Mouse (Mus musculus): ENCODE data around the gene Taf11. TPM values are rescaled to one million over a fixed set of nuclear protein-coding genes. Genes with fewer than 3 reads are reported as not detected.

Taf11 gene
- polyA plus RNA-seq (2014; fragmentation: Nextera tagmentation; extraction: Ambion mirVana), result 61.0 and 70.0 TPM in 2 replicates

GRCm38 (mm10) chr17:27909622-27910500, at the start of gene Taf11:
Gene Taf11 (minus strand): TSS chr17:27909844.
- H3K4me1 ChIP-seq (replicated peaks; ENCODE audit: control insufficient read depth, insufficient read depth, low read length), result peaks cover 16% of the 10 kb centered on the region
- 2% methylated on average over 47 of the region's 53 CpGs for WGBS
- DNase-seq (ENCODE audit: low spot score), result peak; percentile 59
- H3K27me3 ChIP-seq (replicated peaks; ENCODE audit: control insufficient read depth, insufficient read depth, low read length), result no peaks in the 10 kb centered on the region
- 0 out of 2 replicates have a peak, but pooled peaks cover under 1% of the 10 kb centered on the region for H3K36me3 ChIP-seq (ENCODE audit: control insufficient read depth, insufficient read depth, low read length)
- H3K27ac ChIP-seq (ENCODE audit: low read depth, low read length), result peak within 1 kb of the TSS; percentile 70
- H3K4me3 ChIP-seq (ENCODE audit: low read depth, low read length), result peak within 1 kb of the TSS; percentile 92
- peak within 1 kb of the TSS; percentile 88 for H3K4me2 ChIP-seq
- peak within 1 kb of the TSS; percentile 85 for H3K9ac ChIP-seq (ENCODE audit: low read depth, low read length)
- no peak; the same call in 1 of the 2 replicates for ATAC-seq (replicated peaks; ENCODE audit: low FRiP score)
- no peaks in the 10 kb centered on the region for H3K9me3 ChIP-seq (ENCODE audit: control insufficient read depth, low read length)

DNA sequence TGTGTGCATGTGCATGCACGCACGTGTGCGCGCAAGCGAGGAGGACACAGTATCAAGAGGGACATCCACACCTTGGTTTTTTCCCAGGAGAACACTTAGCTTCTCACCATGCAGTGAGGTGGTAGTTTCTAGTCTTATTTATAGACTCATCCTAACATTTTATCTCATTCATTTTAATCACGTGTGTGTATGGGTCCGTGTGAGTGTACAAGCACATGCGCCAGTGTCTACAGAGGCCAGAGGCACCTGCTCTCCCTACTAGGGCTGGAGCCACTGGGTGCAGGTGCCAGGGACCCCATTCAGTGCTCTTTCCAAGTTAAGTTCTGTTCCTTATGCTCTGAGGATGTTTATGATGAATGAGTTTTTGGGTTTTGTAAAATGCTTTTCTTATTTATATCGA, 48.0 kb upstream of the Taf11 start:
- no peak overlapping the region for H3K27ac ChIP-seq (ENCODE audit: low read depth, low read length)
- no peak overlapping the region for H3K4me2 ChIP-seq
- no peaks in the 10 kb centered on the region for H3K9me3 ChIP-seq (ENCODE audit: control insufficient read depth, low read length)
- H3K36me3 ChIP-seq (ENCODE audit: control insufficient read depth, insufficient read depth, low read length), result no peaks in the 10 kb centered on the region
- no peak overlapping the region for H3K4me3 ChIP-seq (ENCODE audit: low read depth, low read length)
- ATAC-seq (replicated peaks; ENCODE audit: low FRiP score) (no peak), DNase-seq (ENCODE audit: low spot score) (no peak)
- no peak overlapping the region for H3K9ac ChIP-seq (ENCODE audit: low read depth, low read length)
- H3K27me3 ChIP-seq (replicated peaks; ENCODE audit: control insufficient read depth, insufficient read depth, low read length), result no peaks in the 10 kb centered on the region
- H3K4me1 ChIP-seq (replicated peaks; ENCODE audit: control insufficient read depth, insufficient read depth, low read length), result peaks cover 12% of the 10 kb centered on the region
- 90% methylated on average over 9 of the region's 9 CpGs for WGBS

- DNase-seq (ENCODE audit: low spot score) (no peak), ATAC-seq (replicated peaks; ENCODE audit: low FRiP score) (no peak)
- H3K9ac ChIP-seq (ENCODE audit: low read depth, low read length), result no peak overlapping the region
- peak overlapping the region; percentile 6 for H3K4me2 ChIP-seq
- H3K27ac ChIP-seq (ENCODE audit: low read depth, low read length), result peak overlapping the region; percentile 19; the same call in 1 of the 2 replicates
- H3K27me3 ChIP-seq (replicated peaks; ENCODE audit: control insufficient read depth, insufficient read depth, low read length), result no peaks in the 10 kb centered on the region
- peaks cover 12% of the 10 kb centered on the region for H3K4me1 ChIP-seq (replicated peaks; ENCODE audit: control insufficient read depth, insufficient read depth, low read length)
- H3K4me3 ChIP-seq (ENCODE audit: low read depth, low read length), result no peak overlapping the region
- no peaks in the 10 kb centered on the region for H3K9me3 ChIP-seq (ENCODE audit: control insufficient read depth, low read length)
- no peaks in the 10 kb centered on the region for H3K36me3 ChIP-seq (ENCODE audit: control insufficient read depth, insufficient read depth, low read length)
- WGBS, result 70% methylated on average over 14 of the region's 14 CpGs
Measured at GRCm38 (mm10) chr17:27954629-27955402, 45.2 kb upstream of the Taf11 start.

- no peaks in the 10 kb centered on the region for H3K36me3 ChIP-seq (ENCODE audit: control insufficient read depth, insufficient read depth, low read length)
- H3K4me2 ChIP-seq, result no peak overlapping the region
- no peaks in the 10 kb centered on the region for H3K9me3 ChIP-seq (ENCODE audit: control insufficient read depth, low read length)
- H3K4me1 ChIP-seq (replicated peaks; ENCODE audit: control insufficient read depth, insufficient read depth, low read length), result peaks cover 12% of the 10 kb centered on the region
- ATAC-seq (replicated peaks; ENCODE audit: low FRiP score) (no peak), DNase-seq (ENCODE audit: low spot score) (no peak)
- no peak overlapping the region for H3K4me3 ChIP-seq (ENCODE audit: low read depth, low read length)
- 70% methylated on average over 6 of the region's 6 CpGs for WGBS
- no peak overlapping the region for H3K9ac ChIP-seq (ENCODE audit: low read depth, low read length)
- no peak overlapping the region for H3K27ac ChIP-seq (ENCODE audit: low read depth, low read length)
- no peaks in the 10 kb centered on the region for H3K27me3 ChIP-seq (replicated peaks; ENCODE audit: control insufficient read depth, insufficient read depth, low read length)
Measured at GRCm38 (mm10) chr17:27953136-27953535, 43.5 kb upstream of the Taf11 start.

DNA sequence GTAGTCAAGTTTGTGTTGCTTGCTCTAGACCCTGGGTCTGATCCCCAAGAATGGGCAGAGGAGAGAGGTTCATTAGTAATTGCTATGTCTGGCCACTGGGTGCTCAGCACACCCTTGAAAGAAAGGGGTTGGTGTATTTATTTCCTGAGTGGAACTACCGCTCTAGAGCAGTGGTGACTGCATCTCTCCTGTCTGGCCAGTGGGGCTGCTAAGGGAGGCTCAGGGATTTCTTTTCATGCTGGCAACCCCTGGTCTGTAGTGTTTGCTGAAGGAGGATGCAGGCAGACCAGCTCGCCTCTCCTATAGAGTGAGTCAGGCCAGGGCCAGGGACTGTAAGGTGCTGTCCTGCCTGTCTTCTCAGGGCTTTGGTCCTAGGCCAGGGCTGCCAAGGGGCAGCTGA, 37.5 kb upstream of the Taf11 start:
- Histone ChIP-seq H3K36me3 (ENCODE audit: control insufficient read depth, insufficient read depth, low read length) (no peaks in the 10 kb centered on the region), H3K27ac (ENCODE audit: low read depth, low read length) (no peak overlapping the region), H3K9ac (ENCODE audit: low read depth, low read length) (no peak overlapping the region), H3K4me3 (ENCODE audit: low read depth, low read length) (no peak overlapping the region), H3K4me1 (replicated peaks; ENCODE audit: control insufficient read depth, insufficient read depth, low read length) (0 out of 2 replicates have a peak, but pooled peaks cover 4% of the 10 kb centered on the region), H3K27me3 (replicated peaks; ENCODE audit: control insufficient read depth, insufficient read depth, low read length) (no peaks in the 10 kb centered on the region), H3K9me3 (ENCODE audit: control insufficient read depth, low read length) (no peaks in the 10 kb centered on the region), H3K4me2 (no peak overlapping the region)
- DNase-seq (ENCODE audit: low spot score) (no peak), ATAC-seq (replicated peaks; ENCODE audit: low FRiP score) (no peak)
- 80% methylated on average over 2 of the region's 2 CpGs for WGBS

DNA sequence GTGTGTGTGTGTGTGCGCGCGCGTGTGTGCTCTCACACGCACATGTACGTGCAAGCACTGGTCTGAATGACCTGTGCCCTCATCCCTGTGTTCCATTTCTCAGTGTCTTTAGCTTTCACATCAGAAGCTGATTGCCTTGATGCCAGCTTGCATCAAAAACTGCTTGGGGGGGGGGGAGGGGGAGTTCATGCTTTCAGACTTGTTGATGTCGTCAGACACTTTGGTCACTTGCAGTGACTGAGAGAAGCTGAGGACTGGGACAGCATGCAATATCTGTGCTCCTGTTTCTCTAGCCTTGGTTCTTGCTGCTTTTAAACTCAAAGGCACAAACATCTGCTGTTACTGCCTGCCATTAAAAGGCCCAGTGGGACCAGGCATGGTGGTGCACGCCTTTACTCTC, 36.7 kb upstream of the Taf11 start:
- 92% methylated on average over 8 of the region's 8 CpGs for WGBS
- H3K9ac ChIP-seq (ENCODE audit: low read depth, low read length), result no peak overlapping the region
- H3K36me3 ChIP-seq (ENCODE audit: control insufficient read depth, insufficient read depth, low read length), result no peaks in the 10 kb centered on the region
- no peak overlapping the region for H3K4me3 ChIP-seq (ENCODE audit: low read depth, low read length)
- ATAC-seq (replicated peaks; ENCODE audit: low FRiP score), result no peak
- H3K9me3 ChIP-seq (ENCODE audit: control insufficient read depth, low read length), result no peaks in the 10 kb centered on the region
- H3K27me3 ChIP-seq (replicated peaks; ENCODE audit: control insufficient read depth, insufficient read depth, low read length), result no peaks in the 10 kb centered on the region
- no peak overlapping the region for H3K4me2 ChIP-seq
- H3K4me1 ChIP-seq (replicated peaks; ENCODE audit: control insufficient read depth, insufficient read depth, low read length), result 0 out of 2 replicates have a peak, but pooled peaks cover 4% of the 10 kb centered on the region
- no peak overlapping the region for H3K27ac ChIP-seq (ENCODE audit: low read depth, low read length)
- DNase-seq (ENCODE audit: low spot score), result no peak

DNA sequence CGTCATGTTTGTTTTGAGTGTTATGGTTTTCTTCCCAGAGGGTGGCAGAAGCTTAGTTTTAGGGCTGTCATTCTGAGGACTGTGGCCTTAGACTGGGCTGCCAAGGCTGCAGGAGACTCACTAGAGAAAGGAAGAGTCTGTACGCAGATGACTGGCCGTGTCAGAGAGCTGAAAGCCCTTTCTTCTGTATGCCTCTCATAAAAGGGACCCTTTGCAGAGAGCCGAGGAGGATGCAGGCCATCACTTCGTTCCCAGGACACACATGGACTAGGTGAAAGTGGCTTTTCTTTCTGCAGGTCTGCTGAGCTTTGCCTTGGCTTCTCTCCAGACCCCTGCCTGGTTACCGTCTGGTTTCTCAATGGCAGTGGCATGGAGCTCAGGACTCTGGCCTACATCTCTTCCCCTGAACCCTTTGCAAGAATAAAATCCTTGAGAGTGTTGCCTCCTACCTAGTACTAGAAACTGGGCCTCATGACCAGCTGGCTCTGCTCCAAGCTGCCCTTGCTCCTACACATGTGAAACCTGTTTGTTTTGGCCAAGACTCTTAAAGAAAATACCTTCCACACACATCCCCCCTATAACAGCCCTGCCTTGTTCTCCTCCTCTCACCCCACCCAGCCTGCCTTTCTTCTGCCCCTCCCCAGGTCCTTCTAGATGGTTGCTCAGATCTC, 36.0 kb upstream of the Taf11 start:
- 81% methylated on average over 6 of the region's 6 CpGs for WGBS
- Histone ChIP-seq H3K4me2 (no peak overlapping the region), H3K9me3 (ENCODE audit: control insufficient read depth, low read length) (no peaks in the 10 kb centered on the region), H3K36me3 (ENCODE audit: control insufficient read depth, insufficient read depth, low read length) (no peaks in the 10 kb centered on the region), H3K27me3 (replicated peaks; ENCODE audit: control insufficient read depth, insufficient read depth, low read length) (no peaks in the 10 kb centered on the region), H3K4me1 (replicated peaks; ENCODE audit: control insufficient read depth, insufficient read depth, low read length) (peaks cover 4% of the 10 kb centered on the region; the same call in 1 of the 2 replicates), H3K27ac (ENCODE audit: low read depth, low read length) (no peak overlapping the region), H3K4me3 (ENCODE audit: low read depth, low read length) (no peak overlapping the region), H3K9ac (ENCODE audit: low read depth, low read length) (no peak overlapping the region)
- ATAC-seq (replicated peaks; ENCODE audit: low FRiP score), result no peak
- no peak for DNase-seq (ENCODE audit: low spot score)

- H3K4me3 ChIP-seq (ENCODE audit: low read depth, low read length), result no peak overlapping the region
- DNase-seq (ENCODE audit: low spot score), result no peak
- no peaks in the 10 kb centered on the region for H3K27me3 ChIP-seq (replicated peaks; ENCODE audit: control insufficient read depth, insufficient read depth, low read length)
- no peak for ATAC-seq (replicated peaks; ENCODE audit: low FRiP score)
- no peaks in the 10 kb centered on the region for H3K9me3 ChIP-seq (ENCODE audit: control insufficient read depth, low read length)
- no peak overlapping the region for H3K27ac ChIP-seq (ENCODE audit: low read depth, low read length)
- H3K4me1 ChIP-seq (replicated peaks; ENCODE audit: control insufficient read depth, insufficient read depth, low read length), result peaks cover 13% of the 10 kb centered on the region
- no peak overlapping the region for H3K4me2 ChIP-seq
- 88% methylated on average over 4 of the region's 4 CpGs for WGBS
- no peaks in the 10 kb centered on the region for H3K36me3 ChIP-seq (ENCODE audit: control insufficient read depth, insufficient read depth, low read length)
- no peak overlapping the region for H3K9ac ChIP-seq (ENCODE audit: low read depth, low read length)
Measured at GRCm38 (mm10) chr17:27942131-27942530, 32.5 kb upstream of the Taf11 start.

All from liver, embryonic 11.5 days (tissue).